Mouse (Mus musculus): Measurements from ENCODE around the gene 4930507D05Rik. TPM values are rescaled to one million over a fixed set of nuclear protein-coding genes. Genes with fewer than 3 reads are reported as not detected.
A peak's percentile ranks its signal among the peaks of the same experiment; 100 is the strongest.
"Not testable (repeated sequence)": the region's sequence is repeated elsewhere in the genome, so short reads cannot be mapped to it uniquely, and the experiment has no call there.

Gene 4930507D05Rik
- total RNA-seq, 1 experiment = 1.5 TPM

GRCm38 (mm10) chr10:62425081-62425871, 24.0 kb upstream of the 4930507D05Rik start:
- H3K27ac ChIP-seq (ENCODE audit: insufficient read depth, low read depth, low read length, poor library complexity, severe bottlenecking) = no peak overlapping the region
- peaks cover 13% of the 10 kb centered on the region for H3K36me3 ChIP-seq (ENCODE audit: control insufficient read depth, insufficient read depth, low read length, poor library complexity, severe bottlenecking)
- in situ Hi-C loops (cut with MboI; ENCODE audit: low sequenced_read_pairs in 2 of 2, unreplicated experiment in 2 of 2) = no loop called here
- no peak overlapping the region for H3K4me3 ChIP-seq (ENCODE audit: insufficient read depth in 1 of 2, low read depth in 1 of 2, low read length in 2 of 2, poor library complexity in 1 of 2, severe bottlenecking in 1 of 2)
- no peaks in the 10 kb centered on the region for H3K9me3 ChIP-seq (ENCODE audit: control insufficient read depth, insufficient read depth, low read depth, low read length)
- TF ChIP-seq ZC3H11A (IDR thresholded peaks at IDR 0.05; ENCODE audit: borderline replicate concordance, low read depth, low read length) (no peak), MAFK (IDR thresholded peaks at IDR 0.05; ENCODE audit: insufficient read depth, low read depth, low read length) (no peak), HCFC1 (IDR thresholded peaks at IDR 0.05; ENCODE audit: borderline replicate concordance, insufficient read depth, low read length) (no peak), CHD2 (IDR thresholded peaks at IDR 0.05; ENCODE audit: low read depth, low read length) (no peak), ZNF384 (IDR thresholded peaks at IDR 0.05; ENCODE audit: low read depth, low read length) (no peak)
- no peak for DNase-seq (ENCODE audit: low read depth, low spot score)
- no peaks in the 10 kb centered on the region; a peak in 1 of 4 replicates for H3K4me1 ChIP-seq (ENCODE audit: control insufficient read depth in 2 of 2, insufficient read depth in 2 of 2, low read length in 2 of 2, poor library complexity in 1 of 2)
- H3K9ac ChIP-seq (ENCODE audit: insufficient read depth, low read depth, low read length, poor library complexity, severe bottlenecking) = no peak overlapping the region

GRCm38 (mm10) chr10:62430427-62430826, 18.9 kb upstream of the 4930507D05Rik start:
- Histone ChIP-seq H3K4me1 (ENCODE audit: control insufficient read depth in 2 of 2, insufficient read depth in 2 of 2, low read length in 2 of 2, poor library complexity in 1 of 2) (no peaks in the 10 kb centered on the region), H3K27ac (ENCODE audit: insufficient read depth, low read depth, low read length, poor library complexity, severe bottlenecking) (no peak overlapping the region), H3K9me3 (ENCODE audit: control insufficient read depth, insufficient read depth, low read depth, low read length) (no peaks in the 10 kb centered on the region), H3K36me3 (ENCODE audit: control insufficient read depth, insufficient read depth, low read length, poor library complexity, severe bottlenecking) (peaks cover 45% of the 10 kb centered on the region), H3K4me3 (ENCODE audit: insufficient read depth in 1 of 2, low read depth in 1 of 2, low read length in 2 of 2, poor library complexity in 1 of 2, severe bottlenecking in 1 of 2) (no peak overlapping the region), H3K9ac (ENCODE audit: insufficient read depth, low read depth, low read length, poor library complexity, severe bottlenecking) (no peak overlapping the region)
- TF ChIP-seq MAFK (IDR thresholded peaks at IDR 0.05; ENCODE audit: insufficient read depth, low read depth, low read length) (no peak), HCFC1 (IDR thresholded peaks at IDR 0.05; ENCODE audit: borderline replicate concordance, insufficient read depth, low read length) (no peak), CHD2 (IDR thresholded peaks at IDR 0.05; ENCODE audit: low read depth, low read length) (no peak), ZC3H11A (IDR thresholded peaks at IDR 0.05; ENCODE audit: borderline replicate concordance, low read depth, low read length) (no peak), ZNF384 (IDR thresholded peaks at IDR 0.05; ENCODE audit: low read depth, low read length) (no peak)
- in situ Hi-C loops (cut with MboI; ENCODE audit: low sequenced_read_pairs in 2 of 2, unreplicated experiment in 2 of 2) = no loop called here
- DNase-seq (ENCODE audit: low read depth, low spot score) = no peak

GRCm38 (mm10) chr10:62450280-62450640, 971 bp downstream of the 4930507D05Rik start:
- TF ChIP-seq ZC3H11A (IDR thresholded peaks at IDR 0.05; ENCODE audit: borderline replicate concordance, low read depth, low read length) = no peak
- 0 out of 2 replicates have a peak, but pooled peaks have one; percentile 8 for TF ChIP-seq CHD2 (IDR thresholded peaks at IDR 0.05; ENCODE audit: low read depth, low read length)
- no peak for TF ChIP-seq HCFC1 (IDR thresholded peaks at IDR 0.05; ENCODE audit: borderline replicate concordance, insufficient read depth, low read length)
- Histone ChIP-seq H3K27ac (ENCODE audit: insufficient read depth, low read depth, low read length, poor library complexity, severe bottlenecking) (peak overlapping the region; percentile 92; the same call in 1 of the 2 replicates), H3K9me3 (ENCODE audit: control insufficient read depth, insufficient read depth, low read depth, low read length) (no peaks in the 10 kb centered on the region), H3K36me3 (ENCODE audit: control insufficient read depth, insufficient read depth, low read length, poor library complexity, severe bottlenecking) (peaks cover 15% of the 10 kb centered on the region), H3K4me1 (ENCODE audit: control insufficient read depth in 2 of 2, insufficient read depth in 2 of 2, low read length in 2 of 2, poor library complexity in 1 of 2) (peaks cover 6 to 14% of the 10 kb centered on the region in 2 experiments), H3K4me3 (ENCODE audit: insufficient read depth in 1 of 2, low read depth in 1 of 2, low read length in 2 of 2, poor library complexity in 1 of 2, severe bottlenecking in 1 of 2) (peak overlapping the region; percentile 84 to 98), H3K9ac (ENCODE audit: insufficient read depth, low read depth, low read length, poor library complexity, severe bottlenecking) (peak overlapping the region; percentile 98)
- in situ Hi-C loops (cut with MboI; ENCODE audit: low sequenced_read_pairs in 2 of 2, unreplicated experiment in 2 of 2) = no loop called here
- no peak for DNase-seq (ENCODE audit: low read depth, low spot score)

GRCm38 (mm10) chr10:62452001-62452400, 2.7 kb downstream of the 4930507D05Rik start:
- Histone ChIP-seq H3K4me1 (ENCODE audit: control insufficient read depth in 2 of 2, insufficient read depth in 2 of 2, low read length in 2 of 2, poor library complexity in 1 of 2) (peaks cover 6 to 14% of the 10 kb centered on the region in 2 experiments), H3K36me3 (ENCODE audit: control insufficient read depth, insufficient read depth, low read length, poor library complexity, severe bottlenecking) (peaks cover 14% of the 10 kb centered on the region), H3K27ac (ENCODE audit: insufficient read depth, low read depth, low read length, poor library complexity, severe bottlenecking) (peak overlapping the region; percentile 13; the same call in 1 of the 2 replicates), H3K9ac (ENCODE audit: insufficient read depth, low read depth, low read length, poor library complexity, severe bottlenecking) (peak overlapping the region; percentile 98; the same call in 1 of the 2 replicates)
- H3K9me3 ChIP-seq (ENCODE audit: control insufficient read depth, insufficient read depth, low read depth, low read length); DNase-seq (ENCODE audit: low read depth, low spot score); in situ Hi-C loops (cut with MboI; ENCODE audit: low sequenced_read_pairs in 2 of 2, unreplicated experiment in 2 of 2); H3K4me3 ChIP-seq (ENCODE audit: insufficient read depth in 1 of 2, low read depth in 1 of 2, low read length in 2 of 2, poor library complexity in 1 of 2, severe bottlenecking in 1 of 2): not testable (repeated sequence)

- in situ Hi-C loops (cut with MboI; ENCODE audit: low sequenced_read_pairs in 2 of 2, unreplicated experiment in 2 of 2) = no loop called here
These were observed 12.0 kb downstream of the 4930507D05Rik start for GRCm38 (mm10) chr10:62461321-62461720.

More at GRCm38 (mm10) chr10:62461321-62461720, 12.0 kb downstream of the 4930507D05Rik start:
- no peak overlapping the region for H3K27ac ChIP-seq (ENCODE audit: insufficient read depth, low read depth, low read length, poor library complexity, severe bottlenecking)
- no peak for TF ChIP-seq MAFK (IDR thresholded peaks at IDR 0.05; ENCODE audit: insufficient read depth, low read depth, low read length)
- no peak for DNase-seq (ENCODE audit: low read depth, low spot score)
- no peaks in the 10 kb centered on the region for H3K4me1 ChIP-seq (ENCODE audit: control insufficient read depth in 2 of 2, insufficient read depth in 2 of 2, low read length in 2 of 2, poor library complexity in 1 of 2)
- H3K9ac ChIP-seq (ENCODE audit: insufficient read depth, low read depth, low read length, poor library complexity, severe bottlenecking) = no peak overlapping the region
- peaks cover 18% of the 10 kb centered on the region for H3K36me3 ChIP-seq (ENCODE audit: control insufficient read depth, insufficient read depth, low read length, poor library complexity, severe bottlenecking)
- H3K9me3 ChIP-seq (ENCODE audit: control insufficient read depth, insufficient read depth, low read depth, low read length) = no peaks in the 10 kb centered on the region
- H3K4me3 ChIP-seq (ENCODE audit: insufficient read depth in 1 of 2, low read depth in 1 of 2, low read length in 2 of 2, poor library complexity in 1 of 2, severe bottlenecking in 1 of 2) = no peak overlapping the region

Data from ES-E14 (cell line).